Mouse (Mus musculus) ZHBTc4 (cell line): ENCODE data around the gene Dck.
A peak's percentile ranks its signal among the peaks of the same experiment; 100 is the strongest.
"Not testable (repeated sequence)": the region's sequence is repeated elsewhere in the genome, so short reads cannot be mapped to it uniquely, and the experiment has no call there.

Experiments used
- DNase-seq: peaks from one replicate; pipeline ENCODE4 v3.0.0-alpha.2; 2011; ENCODE audit warnings: low read depth, low spot score

Gene Dck

DNA sequence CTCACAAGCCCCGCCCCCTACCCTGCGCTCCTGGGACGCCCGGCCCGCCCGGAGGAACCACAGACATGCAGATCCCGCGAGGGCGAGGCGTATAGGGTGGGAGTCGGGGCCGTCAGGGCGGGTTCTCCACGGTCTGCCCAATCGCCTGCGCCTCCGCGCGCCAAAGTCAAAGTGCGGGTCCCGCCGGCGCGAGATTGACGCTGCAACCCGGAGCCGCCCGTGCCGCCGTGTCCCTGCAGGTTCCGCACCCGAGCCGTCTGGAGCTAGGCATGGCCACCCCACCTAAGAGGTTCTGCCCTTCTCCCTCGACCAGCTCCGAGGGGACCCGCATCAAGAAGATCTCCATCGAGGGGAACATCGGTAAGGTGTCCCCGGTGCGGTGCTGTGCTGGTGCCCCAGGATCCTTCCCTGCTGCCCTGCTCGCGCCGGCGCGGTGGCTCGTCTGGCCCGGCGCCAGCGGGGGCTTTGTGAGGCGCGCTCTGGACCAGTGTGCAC is at the start of gene Dck:
Gene Dck, plus strand, starts transcription at position 10 of the 495 bp plus-strand sequence.
- peak; percentile 100 for DNase-seq

DNA sequence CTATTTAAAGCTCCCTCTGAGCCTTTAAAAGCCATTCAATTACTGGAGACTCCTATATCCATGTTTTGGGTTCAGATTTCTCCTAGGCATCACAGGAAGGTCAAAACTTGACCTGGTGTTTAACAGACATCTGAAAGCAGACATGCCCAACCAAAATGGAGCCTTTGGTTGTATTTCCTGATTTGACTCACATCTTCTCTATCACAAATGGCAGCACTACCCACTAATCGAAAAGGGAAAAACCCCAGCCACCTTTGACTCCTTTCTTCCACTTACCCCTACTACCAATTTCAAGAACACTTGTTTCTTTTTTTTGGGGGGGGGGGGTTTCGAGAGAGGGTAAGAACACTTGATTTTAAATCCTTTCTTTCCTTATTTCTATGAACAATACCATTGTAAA is 47.8 kb upstream of the Dck start:
- no peak for DNase-seq

DNA sequence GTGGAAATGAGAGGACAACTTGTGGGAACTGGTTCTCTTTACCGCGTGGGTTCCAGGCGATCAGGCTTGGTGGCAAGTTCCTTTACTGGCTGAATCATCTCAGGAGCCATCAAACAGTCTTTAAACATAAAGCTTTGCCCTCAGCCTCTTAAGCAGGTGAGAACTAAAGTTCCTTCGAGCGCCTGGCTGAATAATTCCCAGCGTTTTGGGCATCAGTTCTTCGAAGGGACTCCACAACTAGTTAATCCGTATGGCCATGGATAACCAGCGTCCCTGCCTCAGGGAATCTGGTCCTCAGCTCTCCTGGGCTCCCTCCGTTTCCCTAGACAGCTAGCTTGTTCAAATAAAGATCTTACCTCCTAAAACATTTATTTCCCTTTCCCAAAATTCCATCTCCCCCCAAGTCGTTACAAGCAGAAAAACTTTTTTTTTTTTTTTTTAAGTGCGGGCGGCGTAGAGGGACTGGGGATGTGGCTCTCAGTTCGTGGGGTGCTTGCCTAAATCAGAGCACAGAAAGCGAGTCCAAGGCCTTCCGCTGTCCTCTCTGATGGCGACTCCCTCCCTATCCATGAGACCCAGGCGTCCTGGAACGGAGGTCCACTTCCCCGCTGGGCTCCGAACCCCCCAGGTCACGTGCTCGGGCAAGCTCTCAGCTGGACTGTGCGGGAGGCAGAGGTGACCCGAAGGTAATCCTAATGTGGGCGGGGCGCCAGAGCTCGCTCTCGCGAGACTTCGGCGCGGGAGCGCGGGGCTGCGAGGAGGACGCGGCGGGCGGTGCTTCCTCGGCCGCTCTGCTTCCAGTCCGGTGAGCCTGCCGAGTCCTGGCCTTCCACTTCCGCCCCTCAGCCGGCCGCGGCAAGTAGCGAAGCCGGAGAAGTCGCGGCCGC is 44.4 kb upstream of the Dck start, which contains the start of gene Mob1b:
Gene Mob1b, plus strand, starts transcription at position 740 of the 887 bp plus-strand sequence.
- peak; percentile 98 for DNase-seq

DNA sequence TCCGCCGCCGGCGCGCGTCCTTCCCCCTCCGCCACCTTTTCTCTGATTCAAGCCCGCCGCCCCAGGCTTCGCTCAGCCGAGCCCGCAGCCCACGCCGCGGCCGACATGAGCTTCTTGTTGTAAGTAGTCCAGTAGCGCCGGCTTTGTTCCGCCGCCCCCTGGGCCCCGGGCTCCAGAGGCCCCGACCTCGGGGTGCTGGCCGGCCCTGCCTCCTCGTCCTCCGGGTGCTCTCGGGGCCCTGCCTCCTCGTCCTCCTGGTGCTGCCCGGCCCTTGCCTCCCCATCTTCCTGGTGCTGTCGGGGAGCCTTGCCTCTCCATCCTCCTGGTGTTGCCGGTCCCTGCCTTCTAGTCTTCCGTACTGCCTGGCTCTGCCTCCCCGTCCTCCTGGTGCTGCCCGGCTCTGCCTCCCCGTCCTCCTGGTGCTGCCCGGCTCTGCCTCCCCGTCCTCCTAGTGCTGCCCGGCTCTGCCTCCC is 43.8 kb upstream of the Dck start:
- DNase-seq = no peak

DNA sequence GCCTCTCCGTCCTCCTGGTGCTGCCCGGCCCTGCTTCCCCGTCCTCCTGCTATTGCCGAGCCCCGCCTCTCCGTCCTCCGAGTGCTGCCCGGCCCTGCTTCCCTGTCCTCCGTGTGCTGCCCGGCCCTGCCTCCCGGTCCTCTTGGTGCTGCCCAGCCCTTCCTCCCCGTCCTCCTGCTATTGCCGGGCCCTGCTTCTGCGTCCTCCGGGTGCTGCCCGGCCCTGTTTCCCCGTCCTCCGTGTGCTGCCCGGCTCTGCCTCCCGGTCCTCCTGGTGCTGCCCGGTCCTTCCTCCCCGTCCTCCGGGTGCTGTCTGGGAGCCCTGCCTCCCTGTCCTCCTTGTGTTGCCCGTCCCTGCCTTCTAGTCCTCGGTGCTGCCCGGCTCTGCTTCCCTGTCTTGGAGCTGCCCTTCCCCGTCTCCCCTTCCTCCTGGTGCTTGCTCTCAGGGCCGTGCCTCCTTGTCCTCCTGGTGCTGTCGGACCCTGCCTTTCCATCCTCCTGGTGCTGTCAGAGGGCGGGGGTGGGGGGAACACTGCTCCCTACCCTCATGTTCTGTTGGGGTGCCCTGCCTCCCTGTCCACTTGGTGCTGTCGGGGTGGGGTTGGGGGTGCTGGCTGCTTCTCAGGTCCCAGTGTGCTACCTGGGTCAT is 43.1 kb upstream of the Dck start:
- DNase-seq = no peak

DNA sequence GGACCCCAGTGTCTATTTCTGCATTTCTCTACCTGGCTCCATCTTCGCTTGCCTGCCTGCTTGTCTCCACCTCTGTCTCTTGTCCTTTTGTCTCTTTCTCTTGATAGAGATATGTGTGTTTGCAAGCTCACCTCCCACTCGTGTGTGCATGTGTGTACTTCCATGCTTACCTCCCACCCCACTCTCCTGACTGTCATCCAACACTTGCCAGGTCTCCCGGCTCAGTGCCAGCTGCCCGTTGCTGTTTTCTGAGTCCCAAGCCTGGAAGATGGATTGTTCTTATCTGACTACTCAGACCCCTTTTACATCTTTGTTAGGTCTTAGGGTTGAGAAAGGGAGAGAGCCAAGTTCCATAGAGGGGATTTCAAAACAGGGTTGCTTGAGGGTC is 42.6 kb upstream of the Dck start:
- DNase-seq = no peak

DNA sequence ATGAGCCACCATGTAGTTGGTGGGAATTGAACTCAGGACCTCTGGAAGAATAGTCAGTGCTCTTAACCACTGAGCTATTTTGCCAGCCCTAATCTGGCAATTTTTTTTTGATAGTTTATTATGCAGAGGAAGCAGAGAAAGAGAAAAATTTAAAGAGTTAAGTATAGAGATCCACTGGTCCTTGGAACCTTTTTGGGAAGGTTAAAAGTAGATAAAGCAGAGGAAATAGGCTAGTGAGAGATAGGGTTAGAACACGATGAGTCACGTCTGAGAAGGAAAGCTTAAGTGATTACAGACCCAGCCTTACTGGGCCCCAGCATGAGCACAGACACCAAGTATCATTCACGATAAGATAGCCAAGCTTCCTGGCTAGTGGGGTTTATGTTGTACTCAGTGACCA is 40.8 kb upstream of the Dck start:
- no peak for DNase-seq

DNA sequence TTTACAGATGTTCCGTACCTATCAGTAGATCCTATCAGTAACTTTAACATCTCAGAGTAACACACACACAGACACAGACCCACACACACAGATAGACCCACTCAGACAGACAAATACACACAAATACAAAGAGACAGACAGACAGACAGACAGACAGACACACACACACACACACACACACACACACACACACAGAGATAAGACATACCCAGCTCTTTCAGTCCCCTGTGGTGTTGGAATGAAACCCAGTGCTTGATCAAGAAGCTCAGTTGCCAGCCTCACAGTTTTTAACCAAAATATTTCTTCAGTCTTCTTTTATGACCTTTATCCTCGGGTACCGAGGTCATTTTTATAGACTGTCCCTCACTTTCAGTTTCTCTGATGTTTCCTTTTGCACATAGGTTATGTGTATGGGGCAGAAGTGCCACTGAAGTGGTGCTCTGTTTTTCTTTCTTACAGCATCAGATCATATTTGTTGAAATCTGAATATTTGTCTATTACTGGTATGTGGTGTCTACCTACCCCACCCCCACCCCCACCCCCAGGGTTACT is 37.1 kb upstream of the Dck start:
- DNase-seq = no peak

DNA sequence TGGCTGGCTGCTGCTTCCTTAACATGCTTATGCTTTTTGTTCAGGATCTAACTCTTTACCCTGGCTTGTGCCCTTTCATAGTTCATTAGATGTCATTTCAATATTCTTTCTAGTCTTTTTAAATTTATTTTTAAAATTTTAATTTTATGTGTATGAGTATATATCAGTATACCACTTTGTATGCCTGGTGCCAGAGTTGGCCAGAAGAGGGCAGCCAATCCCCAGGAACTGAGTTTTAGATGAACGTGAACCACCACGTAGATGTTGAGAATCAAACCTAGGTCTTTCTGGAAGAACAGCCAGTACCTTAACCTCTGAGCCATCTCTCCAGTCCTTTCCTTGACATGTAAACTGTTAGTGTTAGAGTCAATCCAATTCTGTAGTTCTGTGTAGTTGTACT is 30.0 kb upstream of the Dck start:
- peak; percentile 56 for DNase-seq

DNA sequence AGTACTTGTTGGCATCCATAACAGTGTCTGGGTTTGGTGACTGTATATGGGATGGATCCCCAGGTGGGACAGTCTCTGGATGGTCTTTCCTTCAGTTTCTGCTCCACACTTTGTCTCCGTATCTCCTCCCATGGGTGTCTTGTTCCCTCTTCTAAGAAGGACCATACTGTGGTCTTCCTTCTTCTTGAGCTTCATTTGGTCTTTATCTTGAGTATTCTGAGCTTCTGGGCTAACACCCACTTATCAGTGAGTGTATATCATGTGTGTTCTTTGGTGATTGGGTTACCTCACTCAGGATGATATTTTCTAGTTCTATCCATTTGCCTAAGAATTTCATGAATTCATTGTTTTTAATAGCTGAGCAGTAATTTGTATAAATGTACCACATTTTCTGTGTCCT is 23.7 kb upstream of the Dck start:
- DNase-seq = not testable (repeated sequence)

DNA sequence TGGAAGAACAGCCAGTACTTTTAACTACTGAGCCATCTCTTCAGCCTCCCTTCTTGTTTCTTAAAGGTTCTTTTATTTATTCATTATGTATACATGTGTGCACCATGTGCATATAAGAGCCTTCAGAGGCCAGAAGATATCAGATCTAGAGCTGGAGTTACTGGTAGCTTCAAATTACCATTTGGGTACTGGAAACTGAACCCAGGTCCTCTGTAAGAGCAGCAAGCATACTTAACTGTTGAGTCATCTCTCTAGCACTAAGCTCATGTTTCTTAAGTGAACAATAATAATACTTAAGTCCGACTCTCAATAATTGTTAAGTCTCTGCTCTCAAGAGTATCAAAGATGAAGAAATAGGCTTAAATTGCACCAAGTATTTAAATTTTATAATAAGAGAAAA is 17.0 kb upstream of the Dck start:
- DNase-seq = no peak

DNA sequence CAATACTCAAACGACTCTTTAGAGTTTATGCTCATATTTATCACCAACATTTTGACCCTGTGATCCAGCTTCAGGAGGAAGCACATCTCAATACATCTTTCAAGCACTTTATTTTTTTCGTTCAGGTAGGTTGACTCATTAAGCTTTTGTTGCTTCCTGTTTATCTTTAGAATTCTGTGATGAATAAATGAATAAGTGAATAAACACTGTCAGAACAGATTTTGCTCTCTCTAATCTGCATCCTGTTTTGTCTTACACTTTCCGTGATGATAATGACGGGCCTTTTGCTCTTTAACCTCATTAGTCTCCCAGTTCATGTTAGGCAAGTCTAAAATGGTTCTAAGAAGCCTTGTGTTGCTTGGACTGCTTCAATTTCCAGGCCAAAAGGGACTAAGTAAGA is 11.6 kb upstream of the Dck start:
- no peak for DNase-seq

DNA sequence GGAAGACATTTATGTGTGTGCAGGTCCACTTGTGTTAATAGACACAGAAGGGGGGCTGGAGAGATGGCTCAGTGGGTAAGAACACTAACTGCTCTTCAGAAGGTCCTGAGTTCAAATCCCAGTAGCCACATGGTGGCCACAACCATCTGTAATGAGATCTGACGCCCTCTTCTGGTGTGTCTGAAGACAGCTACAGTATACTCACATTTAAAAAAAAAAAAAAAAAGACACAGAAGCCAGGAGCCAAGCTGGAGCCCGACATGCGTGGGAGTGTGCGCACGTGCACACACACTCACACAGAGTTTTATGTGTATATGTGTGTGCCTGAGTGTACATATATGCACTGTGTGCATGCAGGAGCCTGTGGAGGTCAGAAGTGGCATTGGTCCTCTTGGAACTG is 2.2 kb upstream of the Dck start:
- DNase-seq = no peak

DNA sequence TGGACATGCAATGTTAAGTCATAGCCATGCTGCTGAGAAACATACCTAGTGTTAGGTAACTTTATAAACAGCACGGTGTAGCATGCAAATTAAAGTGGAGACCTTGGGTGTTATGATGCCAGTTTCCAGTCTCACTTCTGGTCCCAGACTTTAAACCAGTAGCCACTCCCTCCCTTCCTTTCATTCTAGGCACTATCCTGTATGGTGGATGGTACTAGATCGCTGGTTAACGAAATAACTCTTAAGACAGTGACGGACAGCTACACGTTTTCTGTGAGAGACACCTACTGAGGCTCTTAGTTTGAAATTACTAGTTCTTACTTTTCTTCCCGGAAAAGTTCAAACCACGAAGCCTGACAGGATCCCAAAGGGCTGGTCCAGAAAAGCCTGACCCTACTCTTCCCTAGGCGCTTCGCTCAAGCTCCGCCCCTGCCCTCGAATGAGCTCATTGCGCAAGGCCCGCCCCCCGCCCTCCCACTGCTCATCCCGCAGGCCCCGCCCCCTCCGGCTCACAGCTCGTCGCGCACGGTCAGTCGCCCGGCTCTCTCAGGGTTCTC is 288 bp upstream of the Dck start:
- DNase-seq = no peak

DNA sequence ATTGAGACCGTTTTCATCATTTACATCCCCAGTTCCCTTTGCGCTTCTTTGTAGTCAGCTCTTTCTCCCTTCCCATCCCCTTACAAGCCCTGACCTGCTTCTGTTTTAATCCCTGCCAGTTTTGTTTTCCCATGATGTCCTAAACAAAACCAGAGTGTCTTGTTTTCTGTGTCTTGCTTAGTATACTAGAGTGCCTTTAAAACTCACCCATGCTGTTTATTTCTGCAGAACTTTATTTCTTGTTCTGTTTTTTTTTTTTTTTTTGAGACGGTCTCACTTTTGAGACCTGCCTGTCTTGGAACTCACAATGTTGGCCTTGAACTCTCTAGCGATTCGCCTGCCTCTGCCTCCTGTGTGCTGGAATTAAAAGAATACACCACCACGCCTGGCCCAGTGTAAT is 791 bp downstream of the Dck start:
- no peak for DNase-seq

DNA sequence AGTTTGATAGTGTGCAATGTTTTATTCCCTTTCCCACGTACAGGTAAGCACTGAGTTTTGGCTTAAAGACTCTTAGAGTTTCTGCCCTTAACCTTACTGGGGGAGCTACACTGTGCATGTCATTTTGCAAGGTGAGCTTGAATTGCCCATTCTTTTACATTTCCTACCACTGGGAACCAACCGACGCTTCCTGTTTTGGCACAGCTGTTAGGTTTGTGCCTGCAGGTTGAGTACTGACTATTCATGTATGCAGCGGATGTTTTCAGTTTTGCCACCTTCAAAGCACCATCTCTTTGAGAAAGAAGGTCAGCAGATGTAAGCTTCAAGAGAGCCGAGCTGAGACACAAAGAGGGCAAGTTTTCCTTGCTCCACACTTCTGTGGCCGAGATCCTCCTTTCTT is 1.3 kb downstream of the Dck start:
- DNase-seq = no peak

DNA sequence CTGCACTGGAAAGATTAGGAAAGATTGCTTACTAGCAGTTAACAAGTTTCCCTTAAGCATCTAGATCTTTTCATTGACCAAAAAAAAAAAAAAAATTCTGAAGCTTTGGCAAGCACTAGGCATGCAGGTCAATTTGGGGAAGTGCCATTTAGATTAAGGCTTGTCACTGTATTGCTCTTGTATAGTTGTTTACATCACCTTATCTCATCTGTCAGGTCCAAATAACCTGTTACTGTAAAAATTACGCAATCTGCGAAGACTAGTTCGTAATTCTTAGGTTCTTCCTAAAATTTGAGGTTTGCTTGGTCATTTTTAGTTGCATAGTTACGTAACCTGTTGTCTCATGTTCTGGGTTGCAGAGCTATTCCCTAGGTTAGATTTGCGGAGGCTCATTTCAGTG is 2.1 kb downstream of the Dck start:
- no peak for DNase-seq

DNA sequence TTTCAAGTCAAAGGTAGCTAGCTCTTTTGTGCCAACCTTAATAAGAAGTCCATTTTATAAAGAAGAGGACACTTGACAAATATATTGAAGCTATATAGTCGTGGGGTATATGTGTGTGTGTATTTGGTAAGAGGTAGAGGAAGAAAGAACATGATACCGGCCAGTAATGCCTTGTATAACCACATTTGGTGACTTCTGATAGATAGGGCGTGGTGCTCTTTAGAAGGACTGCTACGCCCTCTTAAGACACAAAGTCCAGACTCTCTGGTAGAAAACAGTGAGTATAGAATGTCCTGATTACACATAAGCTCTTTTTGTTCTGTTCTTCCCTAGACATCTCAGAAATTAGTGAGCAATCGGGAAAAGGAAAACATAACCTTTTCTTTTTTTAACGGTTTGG is 3.4 kb downstream of the Dck start:
- DNase-seq = no peak

DNA sequence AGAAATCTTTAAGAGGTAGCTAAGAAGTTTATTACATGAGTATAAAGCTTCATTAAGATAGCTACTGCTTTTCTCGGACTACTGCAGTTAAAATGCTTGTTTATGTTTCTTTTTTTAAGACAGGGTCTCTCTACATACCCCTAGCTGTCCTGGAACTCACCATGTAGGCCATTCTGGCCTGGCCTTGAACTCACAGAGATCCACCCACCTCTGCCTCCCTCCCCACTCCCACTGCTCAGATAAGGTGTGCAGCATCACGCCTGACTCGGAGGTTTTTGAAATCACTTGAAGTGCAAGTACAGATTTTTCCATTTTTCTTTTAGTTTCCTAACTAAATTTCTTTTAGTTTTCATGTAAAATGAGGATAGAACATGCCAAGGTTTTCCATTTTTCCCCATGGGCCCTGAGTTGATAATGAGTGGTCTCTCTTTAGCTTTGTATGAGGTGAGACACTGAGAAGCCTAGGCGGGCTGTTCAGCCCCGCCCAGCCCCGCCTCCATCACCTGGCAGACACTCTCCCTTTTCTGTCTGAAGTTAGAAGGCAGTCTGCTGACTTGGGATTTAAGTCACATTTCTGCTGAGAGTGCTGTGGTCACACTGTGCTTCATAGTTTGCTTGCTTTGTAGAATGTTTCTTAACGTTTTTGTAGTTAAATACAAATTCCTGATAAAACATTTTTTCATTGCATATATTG is 17.4 kb downstream of the Dck start:
- no peak for DNase-seq

DNA sequence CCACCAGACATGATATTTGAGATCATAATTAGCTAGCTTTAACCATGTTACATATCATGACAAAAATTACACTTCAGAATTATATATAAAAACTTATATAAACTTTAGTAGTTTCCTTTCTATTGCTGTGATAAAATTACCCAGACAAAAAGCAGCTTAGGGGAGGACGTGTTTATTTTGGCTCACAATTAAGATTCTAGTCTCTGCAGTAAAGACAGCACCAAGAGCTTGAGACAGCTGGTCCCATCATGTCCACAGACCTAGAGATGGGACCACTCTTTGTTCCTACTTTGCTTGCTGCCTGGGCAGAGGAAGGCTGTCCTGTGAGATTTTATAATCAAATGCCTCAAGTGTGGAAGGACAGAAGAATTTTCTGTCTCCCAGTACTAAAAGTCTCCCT is 20.3 kb downstream of the Dck start:
- no peak for DNase-seq

DNA sequence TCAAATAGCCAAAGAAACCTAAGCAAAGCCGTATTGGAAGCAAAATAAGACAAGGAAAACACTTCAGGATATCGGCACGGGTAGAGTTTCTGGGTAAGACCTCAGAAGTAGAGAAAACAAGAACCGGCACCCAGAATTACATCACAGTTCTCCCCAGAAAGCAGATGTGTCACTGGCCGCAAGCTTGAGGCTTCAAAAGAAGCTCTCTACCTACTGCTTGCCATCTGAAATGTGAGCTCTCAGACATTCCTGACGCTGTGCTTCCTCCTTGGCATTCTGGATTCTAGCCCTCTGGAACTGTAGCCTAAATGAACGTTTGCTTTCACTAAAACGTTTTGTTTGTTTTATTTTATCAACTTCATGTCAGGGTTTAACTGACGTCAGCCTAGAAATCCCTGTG is 25.9 kb downstream of the Dck start:
- DNase-seq = no peak
